Comparison of ENCODE assay signal across 21 mouse cellular contexts in the genomic region with DNA sequence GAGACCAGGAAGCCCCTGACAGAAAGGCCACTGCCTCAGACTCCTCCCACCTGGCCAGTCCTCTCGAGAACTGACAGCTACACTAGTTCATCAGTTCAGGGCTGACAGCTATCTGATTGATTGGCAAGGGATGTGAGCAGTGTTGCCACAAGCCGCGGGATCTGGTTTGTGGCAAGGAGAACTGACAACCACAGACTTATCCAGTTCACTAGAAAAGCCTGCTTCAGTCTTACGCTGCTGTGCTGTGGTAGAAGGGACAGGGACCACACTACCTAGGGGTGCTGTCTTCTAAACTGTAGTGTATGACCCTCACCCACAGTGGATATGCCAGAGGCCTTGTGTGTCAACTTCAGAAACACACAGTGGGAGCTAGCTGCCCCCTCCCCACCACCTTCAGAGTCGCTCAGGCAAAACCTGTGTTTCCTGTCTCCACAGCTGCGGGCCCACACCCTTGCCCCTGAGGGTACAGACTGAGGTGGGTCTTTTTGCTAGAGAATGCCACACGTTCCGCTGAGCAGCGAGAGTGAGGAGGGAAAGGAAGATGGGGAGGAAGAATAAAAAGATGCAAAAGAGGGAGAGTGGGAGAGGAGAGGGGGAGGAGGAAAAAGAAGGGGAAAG. TPM values are rescaled to one million over a fixed set of nuclear protein-coding genes. Genes with fewer than 3 reads are reported as not detected.
DNase-seq lines count a peak whose midpoint lies in the region; ATAC-seq and TF ChIP-seq lines count a peak whose summit lies in the region.
"Had no signal": no experiment of that assay in that cellular context is flagged by ENCODE, and none has a peak within 500 bp of the region (broad histone marks: within the 10 kb centered on the region; RNA-seq: fewer than 3 reads in every experiment).

No protein-coding gene starts in this region.

- TF ChIP-seq CTCF in lung, postnatal 0 days (IDR thresholded peaks at IDR 0.05): no peak

- no peaks in the 10 kb centered on the region for H3K4me1 ChIP-seq in neural tube, embryonic 14.5 days (ENCODE audit: control insufficient read depth, insufficient read depth, low read length)
- H3K4me1 ChIP-seq in embryonic facial prominence, embryonic 11.5 days (ENCODE audit: control insufficient read depth, insufficient read depth, low read length): no peaks in the 10 kb centered on the region
- no peaks in the 10 kb centered on the region for H3K4me1 ChIP-seq in lung, postnatal 0 days (ENCODE audit: insufficient read depth, low read depth, low read length)
- H3K4me1 ChIP-seq: forebrain, embryonic 13.5 days had no signal

- 0 out of 2 replicates have a peak, but pooled peaks have one; percentile 16 for ATAC-seq in neural tube, embryonic 14.5 days (ENCODE audit: low read depth)
- ATAC-seq in embryonic facial prominence, embryonic 11.5 days (replicated peaks; ENCODE audit: insufficient number of reproducible peaks, low FRiP score, low TSS enrichment, low read depth): peak; percentile 49; the same call in 1 of the 2 replicates
- ATAC-seq in lung, postnatal 0 days: no peak
- ATAC-seq: forebrain, embryonic 13.5 days; intestine, postnatal 0 days had no signal

- H3K4me3 ChIP-seq in neural tube, embryonic 14.5 days (ENCODE audit: low read depth, low read length): no peak overlapping the region
- no peak overlapping the region for H3K4me3 ChIP-seq in embryonic facial prominence, embryonic 11.5 days (ENCODE audit: low read depth, low read length)
- no peak overlapping the region for H3K4me3 ChIP-seq in lung, postnatal 0 days (ENCODE audit: low read depth, low read length)
- H3K4me3 ChIP-seq: forebrain, embryonic 13.5 days; hindbrain, embryonic 15.5 days; left cerebral cortex, adult 2 months; liver, embryonic 15.5 days had no signal

- DNase-seq in embryo, embryonic 10 days (ENCODE audit: low spot score): peak; percentile 36
- DNase-seq in embryo, embryonic 11 days: no peak
- no peak for DNase-seq in neural tube, embryonic 10.5 days (ENCODE audit: extremely low spot score, low spot score)
- DNase-seq in embryonic facial prominence, embryonic 11.5 days (ENCODE audit: low spot score): peak; percentile 11
- DNase-seq in thymus, postnatal 25 days: peak; percentile 27
- DNase-seq in lung, postnatal 0 days (ENCODE audit: low spot score): no peak
- DNase-seq in cerebellum, adult 9-10 months: no peak
- DNase-seq: adrenal gland, postnatal 10 days; cerebellum, adult 11 months; cerebellum, postnatal 36 days; gastrocnemius, postnatal 36 days; heart, postnatal 14 days; kidney, postnatal 14 days had no signal

- no peak overlapping the region for H3K9ac ChIP-seq in neural tube, embryonic 14.5 days (replicated peaks; ENCODE audit: low read depth, low read length)
- no peak overlapping the region; the same call in 1 of the 2 replicates for H3K9ac ChIP-seq in embryonic facial prominence, embryonic 11.5 days (replicated peaks; ENCODE audit: low read length)
- no peak overlapping the region for H3K9ac ChIP-seq in lung, postnatal 0 days (replicated peaks; ENCODE audit: low read depth)
- H3K9ac ChIP-seq: forebrain, embryonic 13.5 days; hindbrain, embryonic 15.5 days; liver, embryonic 15.5 days had no signal

- H3K9me3 ChIP-seq in neural tube, embryonic 14.5 days (ENCODE audit: control insufficient read depth, low read length): no peaks in the 10 kb centered on the region
- H3K9me3 ChIP-seq in embryonic facial prominence, embryonic 11.5 days (replicated peaks; ENCODE audit: control insufficient read depth, low read length): no peaks in the 10 kb centered on the region
- H3K9me3 ChIP-seq in lung, postnatal 0 days (ENCODE audit: low read length): no peaks in the 10 kb centered on the region
- H3K9me3 ChIP-seq: forebrain, embryonic 13.5 days; hindbrain, embryonic 15.5 days; liver, embryonic 15.5 days had no signal

- no peak overlapping the region for H3K27ac ChIP-seq in neural tube, embryonic 14.5 days (ENCODE audit: low read depth, low read length)
- H3K27ac ChIP-seq in embryonic facial prominence, embryonic 11.5 days (replicated peaks; ENCODE audit: low read depth, low read length): no peak overlapping the region
- no peak overlapping the region for H3K27ac ChIP-seq in lung, postnatal 0 days (ENCODE audit: low read length)
- H3K27ac ChIP-seq: forebrain, embryonic 13.5 days; hindbrain, embryonic 15.5 days; left cerebral cortex, adult 2 months; liver, embryonic 15.5 days; macrophage had no signal

- TF ChIP-seq EP300 in lung, postnatal 0 days (IDR thresholded peaks at IDR 0.05): no peak

- no peak overlapping the region for H3K4me2 ChIP-seq in neural tube, embryonic 14.5 days (ENCODE audit: low read depth, low read length)
- H3K4me2 ChIP-seq in embryonic facial prominence, embryonic 11.5 days (ENCODE audit: low read depth, low read length): no peak overlapping the region
- no peak overlapping the region for H3K4me2 ChIP-seq in lung, postnatal 0 days (replicated peaks; ENCODE audit: low read depth, low read length)
- H3K4me2 ChIP-seq: forebrain, embryonic 13.5 days; heart, embryonic 11.5 days; hindbrain, embryonic 15.5 days; liver, embryonic 15.5 days had no signal

- H3K36me3 ChIP-seq in neural tube, embryonic 14.5 days (ENCODE audit: control insufficient read depth, insufficient read depth, low read length): no peaks in the 10 kb centered on the region
- H3K36me3 ChIP-seq in embryonic facial prominence, embryonic 11.5 days (replicated peaks; ENCODE audit: control insufficient read depth, insufficient read depth, low read depth, low read length): no peaks in the 10 kb centered on the region
- no peaks in the 10 kb centered on the region for H3K36me3 ChIP-seq in lung, postnatal 0 days (ENCODE audit: insufficient read depth, low read length)
- H3K36me3 ChIP-seq: hindbrain, embryonic 15.5 days; liver, embryonic 15.5 days had no signal

- no peaks in the 10 kb centered on the region for H3K27me3 ChIP-seq in neural tube, embryonic 14.5 days (ENCODE audit: control insufficient read depth, insufficient read depth, low read length)
- H3K27me3 ChIP-seq in embryonic facial prominence, embryonic 11.5 days (ENCODE audit: control insufficient read depth, insufficient read depth, low read length): no peaks in the 10 kb centered on the region
- H3K27me3 ChIP-seq in lung, postnatal 0 days (replicated peaks; ENCODE audit: insufficient read depth, low read length): no peaks in the 10 kb centered on the region
- H3K27me3 ChIP-seq: forebrain, embryonic 13.5 days; hindbrain, embryonic 15.5 days; liver, embryonic 15.5 days had no signal

- WGBS in neural tube, embryonic 14.5 days: 56% methylated on average over 9 of the region's 9 CpGs
- 44% methylated on average over 9 of the region's 9 CpGs for WGBS in embryonic facial prominence, embryonic 11.5 days
- WGBS in lung, postnatal 0 days: 26% methylated on average over 9 of the region's 9 CpGs

RNA-seq across cellular contexts. Expression of gene 1600014C10Rik, which starts 19.5 kb away (rescaled TPM):
- polyA plus RNA-seq in neural tube, embryonic 14.5 days (2014; fragmentation: Nextera tagmentation; extraction: Ambion mirVana): 31.3 and 32.8 TPM in 2 replicates
- 14.6 and 17.2 TPM in 2 replicates for polyA plus RNA-seq in embryonic facial prominence, embryonic 11.5 days (2014; fragmentation: Nextera tagmentation; extraction: Ambion mirVana)
- polyA plus RNA-seq in lung, postnatal 0 days (2015; fragmentation: Nextera tagmentation; extraction: Ambion mirVana): 15.0 and 16.0 TPM in 2 replicates

RNA-seq across cellular contexts. Expression of gene Ccne1, which starts 56.2 kb away (rescaled TPM):
- polyA plus RNA-seq in neural tube, embryonic 14.5 days (2014; fragmentation: Nextera tagmentation; extraction: Ambion mirVana): 16.4 and 16.7 TPM in 2 replicates
- 91.0 and 101 TPM in 2 replicates for polyA plus RNA-seq in embryonic facial prominence, embryonic 11.5 days (2014; fragmentation: Nextera tagmentation; extraction: Ambion mirVana)
- 2.9 and 3.6 TPM in 2 replicates for polyA plus RNA-seq in lung, postnatal 0 days (2015; fragmentation: Nextera tagmentation; extraction: Ambion mirVana)

Comparison
In these comparisons a context has a peak if more than half of its experiments do, and no peak if none do; other contexts are left out.
1. DNase-seq: peak in embryo, embryonic 10 days (single experiment), embryonic facial prominence, embryonic 11.5 days (single experiment) and thymus, postnatal 25 days (single experiment); none in embryo, embryonic 11 days (single experiment), neural tube, embryonic 10.5 days (single experiment), lung, postnatal 0 days (single experiment) and cerebellum, adult 9-10 months (single experiment).